Mouse (Mus musculus) embryonic facial prominence, embryonic 13.5 days (tissue): ENCODE data around the gene Arhgap10. TPM values are rescaled to one million over a fixed set of nuclear protein-coding genes. Genes with fewer than 3 reads are reported as not detected.

ENCODE experiments used
- ATAC-seq: fragments of 200-750 bp; cut with Nextera tagmentation; 2 replicates; pipeline ENCODE4 v1.8.0; 2017; ENCODE audit warnings: low read depth; ENCODE audit not compliant: insufficient number of reproducible peaks, insufficient read depth, low FRiP score, low TSS enrichment
- H3K27ac ChIP-seq: fragments of 300-500 bp; sonication (generic); 2 replicates; pipeline ENCODE4 v1.5.1; 2015; ENCODE audit warnings: moderate library complexity, mild to moderate bottlenecking, inconsistent platforms
- H3K27me3 ChIP-seq: fragments of 300-500 bp; sonication (generic); 2 replicates; pipeline ENCODE4 v1.6.1; 2015; ENCODE audit warnings: mild to moderate bottlenecking, inconsistent platforms
- H3K36me3 ChIP-seq: fragments of 300-500 bp; sonication (generic); 2 replicates; pipeline ENCODE4 v1.6.1; 2015; ENCODE audit warnings: mild to moderate bottlenecking, inconsistent platforms
- H3K4me1 ChIP-seq: fragments of 300-500 bp; sonication (generic); 2 replicates; pipeline ENCODE4 v1.6.1; 2015; ENCODE audit warnings: inconsistent platforms
- H3K4me2 ChIP-seq: fragments of 300-500 bp; sonication (generic); 2 replicates; pipeline ENCODE4 v1.6.1; 2015; ENCODE audit warnings: moderate library complexity, mild to moderate bottlenecking, inconsistent platforms
- H3K4me3 ChIP-seq: fragments of 300-500 bp; sonication (generic); 2 replicates; pipeline ENCODE4 v1.5.1; 2015; ENCODE audit warnings: mild to moderate bottlenecking, inconsistent platforms
- H3K9ac ChIP-seq: fragments of 300-500 bp; sonication (generic); 2 replicates; pipeline ENCODE4 v1.6.1; 2015; ENCODE audit warnings: mild to moderate bottlenecking, inconsistent platforms
- H3K9me3 ChIP-seq: fragments of 300-500 bp; sonication (generic); 2 replicates; pipeline ENCODE4 v1.6.1; 2016; ENCODE audit warnings: inconsistent platforms
- WGBS: fragments of 180-500 bp; shearing (Covaris S2); methylation state at CpG from one replicate; pipeline ENCODE4 v1.1.7; 2015; ENCODE audit warnings: mixed read lengths; 5-methylcytosine and 5-hydroxymethylcytosine counted together
- polyA plus RNA-seq: library from polyadenylated mRNA; unstranded; fragments of >200 nt; fragmentation: Nextera tagmentation; extraction: Ambion mirVana; gene quantifications from 2 replicates; pipeline ENCODE4 v1.2.1, GENCODE M21; 2015

Gene Arhgap10
- polyA plus RNA-seq, 1 experiment from 2014 or later, result 31.5 TPM

GRCm38 (mm10) chr8:77272136-77272535 lies 245.6 kb downstream of the Arhgap10 start:
- ATAC-seq, result no peak
- Histone ChIP-seq H3K4me2 (no peak overlapping the region), H3K4me3 (no peak overlapping the region), H3K9me3 (0 out of 2 replicates have a peak, but pooled peaks cover 3% of the 10 kb centered on the region), H3K27ac (no peak overlapping the region), H3K27me3 (no peaks in the 10 kb centered on the region), H3K4me1 (0 out of 2 replicates have a peak, but pooled peaks cover 3% of the 10 kb centered on the region), H3K36me3 (peaks cover 24% of the 10 kb centered on the region; the same call in 1 of the 2 replicates), H3K9ac (no peak overlapping the region)
- 72% methylated on average over 6 of the region's 6 CpGs for WGBS

GRCm38 (mm10) chr8:77267941-77268405 lies 249.8 kb downstream of the Arhgap10 start:
- Histone ChIP-seq H3K27me3 (no peaks in the 10 kb centered on the region), H3K4me2 (no peak overlapping the region), H3K9me3 (0 out of 2 replicates have a peak, but pooled peaks cover 3% of the 10 kb centered on the region), H3K9ac (no peak overlapping the region), H3K4me1 (0 out of 2 replicates have a peak, but pooled peaks cover 3% of the 10 kb centered on the region), H3K4me3 (no peak overlapping the region), H3K27ac (no peak overlapping the region), H3K36me3 (peaks cover 19% of the 10 kb centered on the region; the same call in 1 of the 2 replicates)
- 68% methylated on average over 1 of the region's 1 CpGs for WGBS
- no peak for ATAC-seq

- H3K4me2 ChIP-seq, result no peak overlapping the region
- H3K4me1 ChIP-seq, result no peaks in the 10 kb centered on the region
- ATAC-seq, result no peak
- no peak overlapping the region for H3K4me3 ChIP-seq
- peaks cover 20% of the 10 kb centered on the region for H3K36me3 ChIP-seq
- WGBS, result 85% methylated on average over 12 of the region's 12 CpGs
- H3K9me3 ChIP-seq, result no peaks in the 10 kb centered on the region
- H3K9ac ChIP-seq, result no peak overlapping the region
- no peak overlapping the region for H3K27ac ChIP-seq
- H3K27me3 ChIP-seq, result no peaks in the 10 kb centered on the region
These were observed 255.3 kb downstream of the Arhgap10 start for GRCm38 (mm10) chr8:77262216-77263009.

GRCm38 (mm10) chr8:77261215-77261614 lies 256.5 kb downstream of the Arhgap10 start:
- WGBS, result 91% methylated on average over 6 of the region's 6 CpGs
- Histone ChIP-seq H3K4me1 (no peaks in the 10 kb centered on the region), H3K27me3 (no peaks in the 10 kb centered on the region), H3K27ac (no peak overlapping the region), H3K9ac (no peak overlapping the region), H3K4me3 (no peak overlapping the region), H3K9me3 (no peaks in the 10 kb centered on the region), H3K36me3 (peaks cover 30% of the 10 kb centered on the region), H3K4me2 (no peak overlapping the region)
- no peak for ATAC-seq

- Histone ChIP-seq H3K4me1 (no peaks in the 10 kb centered on the region), H3K27me3 (no peaks in the 10 kb centered on the region), H3K27ac (no peak overlapping the region), H3K9me3 (no peaks in the 10 kb centered on the region), H3K4me3 (no peak overlapping the region), H3K9ac (no peak overlapping the region), H3K4me2 (no peak overlapping the region), H3K36me3 (peaks cover 43% of the 10 kb centered on the region)
- 93% methylated on average over 12 of the region's 12 CpGs for WGBS
- ATAC-seq, result no peak
These were observed 260.7 kb downstream of the Arhgap10 start for GRCm38 (mm10) chr8:77257085-77257451.

- WGBS, result 90% methylated on average over 5 of the region's 5 CpGs
- Histone ChIP-seq H3K27ac (no peak overlapping the region), H3K9me3 (no peaks in the 10 kb centered on the region), H3K9ac (no peak overlapping the region), H3K4me1 (no peaks in the 10 kb centered on the region), H3K36me3 (peaks cover 43% of the 10 kb centered on the region), H3K4me2 (no peak overlapping the region), H3K4me3 (no peak overlapping the region), H3K27me3 (no peaks in the 10 kb centered on the region)
- ATAC-seq, result no peak
These were observed 261.2 kb downstream of the Arhgap10 start for GRCm38 (mm10) chr8:77256450-77257084.

- Histone ChIP-seq H3K4me2 (no peak overlapping the region), H3K36me3 (peaks cover 52% of the 10 kb centered on the region), H3K27me3 (no peaks in the 10 kb centered on the region), H3K4me1 (no peaks in the 10 kb centered on the region), H3K9ac (no peak overlapping the region), H3K9me3 (no peaks in the 10 kb centered on the region), H3K4me3 (no peak overlapping the region), H3K27ac (no peak overlapping the region)
- 78% methylated on average over 5 of the region's 5 CpGs for WGBS
- ATAC-seq, result no peak
These were observed 263.3 kb downstream of the Arhgap10 start for GRCm38 (mm10) chr8:77254466-77254865.

GRCm38 (mm10) chr8:77251134-77251533 lies 266.6 kb downstream of the Arhgap10 start:
- no peak for ATAC-seq
- 92% methylated on average over 5 of the region's 5 CpGs for WGBS
- Histone ChIP-seq H3K36me3 (peaks cover 54% of the 10 kb centered on the region), H3K27me3 (no peaks in the 10 kb centered on the region), H3K4me3 (no peak overlapping the region), H3K9ac (no peak overlapping the region), H3K4me1 (no peaks in the 10 kb centered on the region), H3K4me2 (no peak overlapping the region), H3K9me3 (no peaks in the 10 kb centered on the region), H3K27ac (no peak overlapping the region)

GRCm38 (mm10) chr8:77250094-77250493 lies 267.7 kb downstream of the Arhgap10 start:
- 87% methylated on average over 3 of the region's 3 CpGs for WGBS
- Histone ChIP-seq H3K9me3 (no peaks in the 10 kb centered on the region), H3K9ac (no peak overlapping the region), H3K36me3 (peaks cover 47% of the 10 kb centered on the region), H3K4me3 (no peak overlapping the region), H3K4me1 (no peaks in the 10 kb centered on the region), H3K27me3 (no peaks in the 10 kb centered on the region), H3K27ac (no peak overlapping the region), H3K4me2 (no peak overlapping the region)
- no peak for ATAC-seq

- Histone ChIP-seq H3K36me3 (peaks cover 4% of the 10 kb centered on the region; the same call in 1 of the 2 replicates), H3K4me2 (no peak overlapping the region), H3K9ac (no peak overlapping the region), H3K27me3 (no peaks in the 10 kb centered on the region), H3K4me1 (peaks cover 5% of the 10 kb centered on the region; the same call in 1 of the 2 replicates), H3K27ac (no peak overlapping the region), H3K9me3 (no peaks in the 10 kb centered on the region), H3K4me3 (no peak overlapping the region)
- WGBS, result 95% methylated on average over 3 of the region's 3 CpGs
- ATAC-seq, result no peak
These were observed 276.4 kb downstream of the Arhgap10 start for GRCm38 (mm10) chr8:77241381-77241780.

- Histone ChIP-seq H3K4me1 (peaks cover 5% of the 10 kb centered on the region; the same call in 1 of the 2 replicates), H3K4me3 (no peak overlapping the region), H3K36me3 (0 out of 2 replicates have a peak, but pooled peaks cover 4% of the 10 kb centered on the region), H3K27ac (no peak overlapping the region), H3K4me2 (no peak overlapping the region), H3K9ac (no peak overlapping the region), H3K27me3 (no peaks in the 10 kb centered on the region), H3K9me3 (no peaks in the 10 kb centered on the region)
- no peak for ATAC-seq
These were observed 278.3 kb downstream of the Arhgap10 start for GRCm38 (mm10) chr8:77239462-77239861.

- no peaks in the 10 kb centered on the region for H3K36me3 ChIP-seq
- no peaks in the 10 kb centered on the region for H3K27me3 ChIP-seq
- no peak overlapping the region for H3K27ac ChIP-seq
- peaks cover 5% of the 10 kb centered on the region; the same call in 1 of the 2 replicates for H3K4me1 ChIP-seq
- whole genome bisulfite sequencing, result 67% methylated on average over 1 of the region's 1 CpGs
- no peak overlapping the region for H3K4me2 ChIP-seq
- H3K9me3 ChIP-seq, result no peaks in the 10 kb centered on the region
- no peak for ATAC-seq
- H3K9ac ChIP-seq, result no peak overlapping the region
- H3K4me3 ChIP-seq, result no peak overlapping the region
These were observed 281.1 kb downstream of the Arhgap10 start for GRCm38 (mm10) chr8:77236701-77237100.
